Mouse (Mus musculus) embryonic fibroblast, embryonic 13.5 days (primary cell): ENCODE results near the gene Zfp593. TPM values are rescaled to one million over a fixed set of nuclear protein-coding genes. Genes with fewer than 3 reads are reported as not detected.
"Not testable (repeated sequence)": the region's sequence is repeated elsewhere in the genome, so short reads cannot be mapped to it uniquely, and the experiment has no call there.

Experiments
- H3K27ac ChIP-seq: 2 replicates; pipeline ENCODE4 v1.5.1; 2012; ENCODE audit warnings: low read length, control low read depth, inconsistent platforms; ENCODE audit not compliant: insufficient read depth
- H3K4me1 ChIP-seq: 2 replicates; pipeline ENCODE4 v1.6.1; 2011; ENCODE audit warnings: low read length; ENCODE audit not compliant: control insufficient read depth, insufficient read depth
- H3K4me3 ChIP-seq: 2 replicates; pipeline ENCODE4 v1.5.1; 2011; ENCODE audit warnings: mild to moderate bottlenecking, control low read depth, low read length; ENCODE audit not compliant: insufficient read depth
- CTCF ChIP-seq: IDR thresholded peaks from 2 replicates; pipeline ENCODE4 v1.5.1; 2011; ENCODE audit warnings: mild to moderate bottlenecking, control low read depth, low read length, moderate library complexity, borderline replicate concordance; ENCODE audit not compliant: insufficient read depth
- POLR2A ChIP-seq: IDR thresholded peaks from 2 replicates; pipeline ENCODE4 v1.6.1; 2011; ENCODE audit warnings: low read depth, mild to moderate bottlenecking, control low read depth, low read length, moderate library complexity
- polyA plus RNA-seq: library from polyadenylated mRNA; stranded (reverse); fragments of >200 nt; gene quantifications from 2 replicates; pipeline ENCODE4 v1.2.4, GENCODE M21; 2011; ENCODE audit warnings: low read depth; ENCODE audit not compliant: missing spikeins, insufficient read length

Gene Zfp593
- polyA plus RNA-seq, 1 experiment = 9.5 TPM

DNA sequence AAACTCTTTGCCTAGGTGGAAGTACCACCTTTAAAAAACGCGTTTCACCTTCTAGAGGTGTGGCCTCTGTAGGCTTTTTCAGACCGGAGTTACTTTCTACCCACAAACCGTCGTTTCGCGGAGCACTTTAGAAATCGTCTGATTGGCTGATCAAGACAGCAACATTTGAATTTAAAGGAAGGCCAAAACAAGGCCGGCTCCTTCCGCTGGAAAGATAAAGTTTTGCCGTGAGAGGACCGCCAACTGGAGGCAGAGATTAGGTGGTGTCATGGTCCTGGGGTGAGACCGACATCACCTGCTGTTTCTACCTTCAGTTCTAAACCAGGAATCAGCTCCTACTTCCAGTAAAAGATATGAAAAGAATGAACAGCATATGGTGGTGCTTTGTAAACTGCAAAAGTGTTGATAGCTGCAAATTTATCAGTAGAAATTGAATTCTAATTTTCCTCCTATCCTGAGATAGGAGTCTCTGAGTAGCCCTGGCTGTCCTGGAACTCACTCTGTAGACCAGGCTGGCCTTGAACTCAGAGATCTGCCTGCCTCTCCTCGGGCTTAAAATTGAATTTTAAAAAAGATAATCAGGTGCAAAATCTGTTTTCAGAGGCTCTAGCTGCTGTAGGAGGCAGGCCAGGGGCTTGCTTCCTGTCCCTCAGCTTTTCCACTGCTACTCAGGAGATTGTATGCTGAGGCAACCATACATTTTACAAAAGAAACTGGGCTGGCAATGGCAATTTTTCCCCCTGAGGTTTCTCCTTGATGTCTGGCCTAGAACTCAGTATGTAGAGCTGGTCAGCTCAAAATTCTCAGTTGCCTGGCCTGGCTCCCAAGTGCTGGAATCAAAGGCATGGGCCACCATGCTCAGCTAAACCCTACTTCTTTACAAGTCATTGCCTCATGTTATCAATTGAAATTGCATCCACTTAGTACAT, 28.3 kb upstream of the Zfp593 start:
- no peak for TF ChIP-seq CTCF
- H3K4me3 ChIP-seq = no peak overlapping the region
- no peak overlapping the region for H3K27ac ChIP-seq
- no peaks in the 10 kb centered on the region for H3K4me1 ChIP-seq

DNA sequence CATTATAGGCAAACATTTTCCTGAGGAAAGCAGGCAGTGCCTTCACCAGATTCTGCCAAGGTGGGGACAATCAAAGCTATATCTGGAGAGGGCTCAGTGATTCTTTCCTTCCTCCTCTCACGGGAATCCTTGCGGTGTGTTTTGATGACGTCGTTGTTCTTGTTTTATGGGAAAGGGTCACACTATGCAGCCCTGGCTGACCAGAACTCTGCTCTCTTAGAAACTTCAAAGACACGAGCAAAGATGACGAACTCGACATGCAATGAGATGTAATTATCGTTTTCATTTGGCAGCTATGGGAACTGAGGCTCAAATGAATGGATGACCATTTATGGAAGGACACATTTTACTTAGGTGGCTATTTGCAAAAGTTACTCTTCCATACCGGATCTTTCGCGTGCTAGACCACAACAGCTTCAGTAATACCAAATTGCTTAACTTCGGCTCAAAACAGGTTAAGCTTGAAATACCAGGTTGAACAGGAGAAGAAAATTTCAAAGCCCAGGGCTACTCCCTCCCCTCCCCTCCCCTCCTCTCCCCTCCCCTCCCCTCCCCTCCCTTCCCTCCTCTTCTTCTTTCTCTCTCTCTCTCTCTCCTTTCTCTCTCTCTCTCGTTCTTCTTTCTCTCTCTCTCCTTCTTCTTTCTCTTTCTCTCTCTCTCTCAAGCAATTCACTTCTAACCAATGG, 27.5 kb upstream of the Zfp593 start:
- TF ChIP-seq POLR2A (no peak), CTCF (no peak)
- Histone ChIP-seq H3K4me3 (no peak overlapping the region), H3K27ac (no peak overlapping the region), H3K4me1 (no peaks in the 10 kb centered on the region)

DNA sequence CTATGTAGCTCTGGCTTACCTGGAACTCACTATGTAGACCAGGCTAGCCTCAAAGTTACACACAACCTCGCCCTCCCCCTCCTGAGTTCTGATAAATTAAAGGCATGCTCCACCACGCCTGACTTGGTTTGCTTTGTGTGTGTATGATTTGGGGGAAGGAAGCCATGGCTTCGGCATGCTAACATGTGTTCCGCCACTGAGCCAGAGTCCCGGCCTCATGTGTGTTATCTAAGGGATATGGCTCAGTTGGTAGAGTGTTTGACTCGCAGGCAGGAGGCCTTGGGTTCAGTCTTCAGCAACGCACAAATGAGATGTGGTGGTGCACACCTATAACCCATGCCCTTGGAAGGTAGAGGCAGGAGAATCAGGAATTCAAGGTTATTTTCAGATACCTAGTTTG, 26.6 kb upstream of the Zfp593 start:
- no peak for TF ChIP-seq POLR2A
- TF ChIP-seq CTCF = no peak
- H3K27ac ChIP-seq = no peak overlapping the region
- no peak overlapping the region for H3K4me3 ChIP-seq
- H3K4me1 ChIP-seq = no peaks in the 10 kb centered on the region

DNA sequence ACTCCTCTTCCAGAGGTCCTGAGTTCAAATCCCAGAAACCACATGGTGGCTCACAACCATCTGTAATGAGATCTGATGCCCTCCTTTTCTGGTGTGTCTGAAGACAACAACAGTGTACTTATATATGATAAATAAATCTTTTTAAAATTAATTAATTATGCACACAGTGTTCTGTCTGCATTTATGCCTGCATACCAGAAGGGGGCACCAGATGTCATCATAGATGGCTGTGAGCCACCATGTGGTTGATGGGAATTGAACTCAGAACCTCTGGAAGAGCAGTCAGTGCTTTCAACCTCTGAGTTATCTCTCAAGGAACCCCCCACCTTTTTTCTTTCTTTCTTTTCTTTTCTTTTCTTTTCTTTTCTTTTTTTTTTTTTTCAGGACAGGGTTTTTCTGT, 24.2 kb upstream of the Zfp593 start:
- H3K4me3 ChIP-seq, H3K4me1 ChIP-seq, H3K27ac ChIP-seq: not testable (repeated sequence)

DNA sequence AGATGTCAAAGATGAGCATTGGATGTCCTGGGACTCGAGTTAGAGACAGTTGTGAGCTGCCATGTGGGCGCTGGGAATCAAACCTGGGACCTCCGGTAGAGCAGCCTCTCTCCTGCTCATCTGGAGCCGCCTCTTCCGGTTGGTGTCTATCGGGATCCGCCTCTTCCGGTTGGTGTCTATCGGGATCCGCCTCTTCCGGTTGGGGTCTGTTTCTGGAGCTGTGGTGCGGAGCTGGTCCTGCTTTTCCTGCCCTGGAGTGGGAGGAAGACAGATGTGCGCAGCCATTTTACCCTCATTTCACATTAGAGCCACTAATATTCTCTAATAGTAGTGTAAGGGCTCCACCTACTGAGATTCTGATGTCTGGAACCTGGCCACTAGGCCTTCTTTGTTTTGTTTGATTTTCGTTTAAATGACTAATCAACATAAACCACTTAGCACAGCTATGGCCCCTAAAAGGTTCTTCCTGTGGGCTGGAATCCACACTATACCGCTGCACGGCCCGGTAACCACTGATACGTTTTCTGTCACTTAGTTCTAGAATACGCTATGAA, 22.8 kb upstream of the Zfp593 start:
- H3K27ac ChIP-seq = no peak overlapping the region
- TF ChIP-seq POLR2A = no peak
- TF ChIP-seq CTCF = no peak
- H3K4me3 ChIP-seq = no peak overlapping the region
- no peaks in the 10 kb centered on the region for H3K4me1 ChIP-seq

DNA sequence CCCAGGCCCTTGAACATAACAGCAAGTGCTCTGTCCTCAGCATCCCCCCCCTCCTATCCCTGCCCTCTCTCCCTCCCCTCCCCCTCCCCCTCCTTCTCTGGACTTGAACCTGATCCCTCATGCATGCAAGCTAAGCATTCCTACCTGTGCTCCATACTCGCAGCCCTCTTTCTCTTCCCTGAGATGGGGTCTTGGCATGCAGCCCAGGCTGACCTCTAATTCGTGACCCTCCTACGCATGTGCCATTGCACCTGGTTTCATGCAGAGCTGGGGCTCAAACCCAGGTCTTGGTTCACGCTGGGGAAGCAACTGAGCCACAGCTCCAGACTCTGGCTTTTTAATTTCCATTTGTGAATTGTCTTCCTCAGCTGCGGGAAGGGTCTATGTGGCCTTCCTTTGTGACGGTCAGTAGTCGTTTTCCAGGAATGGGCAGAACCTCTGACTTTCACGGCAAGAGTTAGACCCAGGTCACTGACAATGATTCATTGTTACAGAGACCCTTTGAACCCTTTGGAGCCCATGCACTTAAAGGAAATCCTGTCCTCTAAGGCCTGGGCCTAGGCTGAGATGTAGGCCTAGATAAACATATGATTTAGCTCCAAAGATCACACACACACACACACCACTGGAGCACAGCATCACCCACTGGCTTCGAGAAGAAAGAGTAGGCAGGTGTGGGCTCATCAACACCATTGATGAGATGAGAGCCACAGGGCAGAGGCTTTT, 20.6 kb upstream of the Zfp593 start:
- TF ChIP-seq CTCF (no peak), POLR2A (no peak)
- H3K4me1 ChIP-seq = no peaks in the 10 kb centered on the region
- H3K4me3 ChIP-seq = no peak overlapping the region
- no peak overlapping the region for H3K27ac ChIP-seq

DNA sequence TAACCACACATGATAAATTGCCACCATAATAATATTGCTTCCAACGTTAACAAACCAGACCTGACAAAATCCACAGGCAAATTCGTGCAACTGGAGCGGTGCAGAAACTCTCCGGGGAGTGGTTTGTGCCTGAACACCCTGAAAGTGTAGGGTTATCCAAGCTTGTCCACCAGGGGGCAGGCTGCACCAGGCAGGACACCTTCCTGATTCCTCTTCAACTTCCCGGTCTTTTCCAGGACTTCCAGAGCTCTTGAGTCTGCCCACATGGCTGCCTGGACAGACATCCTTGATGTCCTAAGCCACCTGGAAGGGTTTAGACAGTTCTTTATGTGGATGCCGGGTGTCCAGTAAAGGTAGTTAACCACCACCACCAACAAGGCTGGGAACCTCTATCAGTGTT, 17.8 kb upstream of the Zfp593 start:
- no peak overlapping the region for H3K4me3 ChIP-seq
- H3K27ac ChIP-seq = no peak overlapping the region
- no peaks in the 10 kb centered on the region for H3K4me1 ChIP-seq
- TF ChIP-seq POLR2A = no peak
- TF ChIP-seq CTCF = peak; percentile 80; the same call in 1 of the 2 replicates

DNA sequence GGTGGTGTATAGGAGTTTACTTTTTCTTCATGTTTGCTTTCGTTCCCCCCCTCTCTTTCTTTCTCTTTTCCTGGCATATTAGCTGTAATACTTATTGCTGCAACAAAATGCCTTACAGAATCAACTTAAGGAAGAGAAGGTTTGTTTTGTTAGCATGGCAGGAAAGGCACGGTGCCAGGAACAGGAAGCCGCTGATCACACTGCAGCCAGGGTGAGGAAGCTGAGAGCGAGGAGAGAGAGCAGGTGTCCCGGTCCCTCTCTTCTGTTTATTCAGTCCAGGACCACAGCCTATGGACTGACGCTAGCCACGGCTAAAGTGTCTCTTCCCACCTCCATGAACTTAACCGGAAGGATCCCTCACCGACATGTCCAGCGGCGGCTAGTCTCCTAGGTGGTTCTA, 13.0 kb upstream of the Zfp593 start:
- no peak for TF ChIP-seq POLR2A
- no peak for TF ChIP-seq CTCF
- Histone ChIP-seq H3K4me1 (no peaks in the 10 kb centered on the region), H3K27ac (no peak overlapping the region), H3K4me3 (no peak overlapping the region)

DNA sequence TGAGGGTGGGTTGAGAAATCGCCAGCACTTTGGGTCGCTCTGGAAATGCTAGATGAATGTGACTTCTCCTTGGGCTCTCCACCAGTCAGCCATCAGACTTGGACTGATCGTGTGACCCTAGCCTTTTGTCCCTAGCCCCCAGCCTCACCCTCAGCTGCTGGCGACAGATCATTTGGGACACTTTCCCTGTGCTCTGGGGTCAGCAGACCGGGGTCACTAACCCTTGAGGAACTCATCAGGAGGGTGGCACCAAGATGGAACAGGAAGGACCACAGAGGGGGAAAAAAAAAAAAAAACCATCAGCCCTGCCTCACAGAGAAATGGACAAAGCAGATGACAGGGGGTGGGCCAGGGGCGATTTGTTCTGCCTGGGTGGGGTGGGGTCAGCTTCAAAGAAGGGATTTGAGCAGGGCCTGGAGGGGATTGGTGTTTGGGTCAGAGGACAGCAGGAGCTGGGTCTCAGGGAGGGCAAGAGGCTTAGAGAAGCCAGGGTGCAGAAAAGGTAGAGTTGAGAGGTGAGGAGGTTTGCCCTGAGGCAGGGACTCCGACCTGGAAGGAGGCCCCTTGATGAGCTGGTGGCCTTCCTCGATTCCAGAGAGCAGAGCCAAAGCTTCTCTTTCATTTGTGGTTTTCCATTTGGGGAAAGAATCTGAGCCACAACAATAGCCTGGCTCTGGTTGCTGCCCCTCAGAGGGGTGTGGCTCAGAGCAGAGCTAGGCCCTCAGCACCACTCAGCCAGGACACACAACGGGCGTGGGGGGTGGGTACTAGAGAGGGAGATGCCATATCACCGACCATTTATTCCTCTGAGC, 12.0 kb upstream of the Zfp593 start:
- TF ChIP-seq CTCF = no peak
- no peak for TF ChIP-seq POLR2A
- H3K27ac ChIP-seq = no peak overlapping the region
- no peaks in the 10 kb centered on the region for H3K4me1 ChIP-seq
- H3K4me3 ChIP-seq = no peak overlapping the region
